Mouse (Mus musculus) embryonic facial prominence, embryonic 12.5 days (tissue): ENCODE measurements around the gene Zscan29. TPM values are rescaled to one million over a fixed set of nuclear protein-coding genes. Genes with fewer than 3 reads are reported as not detected.
"Not testable (repeated sequence)": the region's sequence is repeated elsewhere in the genome, so short reads cannot be mapped to it uniquely, and the experiment has no call there.

ENCODE experiments used
- ATAC-seq: fragments of 200-750 bp; cut with Nextera tagmentation; 2 replicates; pipeline ENCODE4 v1.8.0; 2017; ENCODE audit not compliant: insufficient number of reproducible peaks, insufficient read depth, low FRiP score, low TSS enrichment
- H3K27ac ChIP-seq: fragments of 300-500 bp; sonication (generic); 2 replicates; pipeline ENCODE4 v1.5.1; 2016; ENCODE audit warnings: mild to moderate bottlenecking
- H3K27me3 ChIP-seq: fragments of 300-500 bp; sonication (generic); 2 replicates; pipeline ENCODE4 v1.6.1; 2016; ENCODE audit warnings: mild to moderate bottlenecking, moderate library complexity
- H3K36me3 ChIP-seq: fragments of 300-500 bp; sonication (generic); 2 replicates; pipeline ENCODE4 v1.6.1; 2016; ENCODE audit warnings: mild to moderate bottlenecking
- H3K4me1 ChIP-seq: fragments of 300-500 bp; sonication (generic); 2 replicates; pipeline ENCODE4 v1.6.1; 2016
- H3K4me2 ChIP-seq: fragments of 300-500 bp; sonication (generic); replicated peaks from 2 replicates; pipeline ENCODE4 v1.6.1; 2016; ENCODE audit warnings: mild to moderate bottlenecking, moderate library complexity
- H3K4me3 ChIP-seq: fragments of 300-500 bp; sonication (generic); 2 replicates; pipeline ENCODE4 v1.5.1; 2016; ENCODE audit warnings: mild to moderate bottlenecking
- H3K9ac ChIP-seq: fragments of 300-500 bp; sonication (generic); 2 replicates; pipeline ENCODE4 v1.6.1; 2016; ENCODE audit warnings: mild to moderate bottlenecking, moderate library complexity
- H3K9me3 ChIP-seq: fragments of 300-500 bp; sonication (generic); 2 replicates; pipeline ENCODE4 v1.6.1; 2016; ENCODE audit warnings: mild to moderate bottlenecking, moderate library complexity
- WGBS: fragments of 180-500 bp; shearing (Covaris S2); methylation state at CpG from one replicate; pipeline ENCODE4 v1.1.7; 2016; 5-methylcytosine and 5-hydroxymethylcytosine counted together
- polyA plus RNA-seq: library from polyadenylated mRNA; unstranded; fragments of >200 nt; fragmentation: Nextera tagmentation; extraction: Ambion mirVana; gene quantifications from 2 replicates; pipeline ENCODE4 v1.2.1, GENCODE M21; 2016

The Zscan29 gene
- polyA plus RNA-seq, 1 experiment from 2014 or later: 11.4 TPM

DNA sequence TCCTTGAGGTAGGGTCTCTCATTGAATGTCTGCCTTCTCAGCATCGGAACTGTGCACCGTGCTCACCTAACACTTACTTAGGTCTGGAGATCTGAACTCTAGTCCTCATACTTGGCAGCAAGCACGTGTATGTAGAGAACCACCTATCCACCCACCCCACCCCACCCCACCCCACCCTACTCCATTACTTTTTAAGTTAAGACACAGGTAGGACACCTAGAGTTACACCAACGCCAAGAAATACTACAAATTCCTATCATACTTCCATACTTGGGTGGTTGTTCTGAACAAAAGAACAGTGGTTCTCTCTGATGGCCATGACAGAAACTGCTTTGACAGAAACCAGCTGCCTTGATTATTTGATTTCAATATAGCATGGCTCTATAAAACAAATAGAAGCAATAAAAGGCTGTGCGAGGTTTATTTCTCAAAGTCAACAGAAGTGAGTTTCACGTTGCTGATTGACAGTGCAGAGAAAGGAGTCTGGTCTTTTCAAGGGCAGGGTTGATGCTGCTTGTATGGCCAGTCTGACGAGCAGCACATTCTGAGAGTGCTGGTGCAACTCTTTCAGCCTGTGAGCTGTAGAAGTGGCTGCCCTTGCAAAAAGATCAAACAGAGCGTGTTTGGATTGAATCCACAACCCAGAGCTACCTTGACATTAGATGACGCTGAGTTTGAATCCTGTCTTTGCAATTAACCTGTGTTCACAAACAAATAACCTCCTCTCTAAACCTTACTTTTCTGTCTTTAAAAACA is 41.9 kb downstream of the Zscan29 start:
- WGBS: 62% methylated on average over 9 of the region's 9 CpGs
- no peaks in the 10 kb centered on the region for H3K9me3 ChIP-seq
- no peak overlapping the region for H3K9ac ChIP-seq
- no peak for ATAC-seq
- H3K4me3 ChIP-seq: no peak overlapping the region
- H3K4me1 ChIP-seq: no peaks in the 10 kb centered on the region
- no peaks in the 10 kb centered on the region for H3K36me3 ChIP-seq
- no peak overlapping the region for H3K4me2 ChIP-seq
- H3K27ac ChIP-seq: no peak overlapping the region
- H3K27me3 ChIP-seq: no peaks in the 10 kb centered on the region

DNA sequence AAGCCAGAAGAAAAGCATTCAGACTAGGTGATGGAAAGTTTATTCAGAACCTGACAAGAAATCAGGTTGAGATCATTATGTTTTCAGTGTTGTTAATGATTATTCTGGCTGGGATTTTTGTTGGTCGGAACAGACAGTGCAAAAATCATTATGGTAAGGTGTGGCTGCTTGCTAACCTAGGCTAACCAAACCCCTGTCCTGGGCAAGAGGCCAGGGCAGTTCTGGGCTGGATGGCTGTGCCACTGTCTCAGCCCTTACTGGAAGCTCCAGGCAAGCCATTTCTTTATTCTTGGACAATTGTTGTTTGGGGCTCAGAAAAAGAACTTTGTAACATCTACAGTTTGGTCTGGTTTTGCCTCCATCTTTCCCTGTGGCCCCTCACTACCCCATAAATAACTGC is 43.4 kb downstream of the Zscan29 start:
- ATAC-seq: no peak
- 81% methylated on average over 1 of the region's 1 CpGs for WGBS
- no peak overlapping the region for H3K4me3 ChIP-seq
- H3K4me1 ChIP-seq: no peaks in the 10 kb centered on the region
- no peaks in the 10 kb centered on the region for H3K36me3 ChIP-seq
- H3K27ac ChIP-seq: no peak overlapping the region
- no peak overlapping the region for H3K4me2 ChIP-seq
- H3K27me3 ChIP-seq: no peaks in the 10 kb centered on the region
- H3K9ac ChIP-seq: no peak overlapping the region
- no peaks in the 10 kb centered on the region for H3K9me3 ChIP-seq

DNA sequence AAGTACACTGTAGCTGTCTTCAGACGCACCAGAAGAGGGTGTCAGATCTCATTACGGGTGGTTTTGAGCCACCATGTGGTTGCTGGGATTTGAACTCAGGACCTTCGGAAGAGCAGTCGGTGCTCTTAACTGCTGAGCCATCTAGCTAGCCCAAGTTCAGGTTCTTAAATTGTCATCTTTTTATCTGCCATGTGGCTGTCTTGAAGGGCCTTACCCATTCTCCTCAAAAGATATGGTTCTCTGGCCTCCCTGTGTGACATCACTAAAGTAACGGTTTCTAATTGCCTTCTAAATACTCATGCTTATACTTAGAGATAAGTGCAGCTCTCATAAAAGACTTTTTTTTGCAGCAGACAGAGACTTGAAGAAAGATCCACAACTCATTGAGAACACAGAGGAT is 44.6 kb downstream of the Zscan29 start:
- H3K9ac ChIP-seq, H3K4me3 ChIP-seq, ATAC-seq, H3K4me1 ChIP-seq, H3K36me3 ChIP-seq, H3K9me3 ChIP-seq, H3K4me2 ChIP-seq, H3K27me3 ChIP-seq, H3K27ac ChIP-seq: not testable (repeated sequence)
- 87% methylated on average over 5 of the region's 5 CpGs for WGBS

DNA sequence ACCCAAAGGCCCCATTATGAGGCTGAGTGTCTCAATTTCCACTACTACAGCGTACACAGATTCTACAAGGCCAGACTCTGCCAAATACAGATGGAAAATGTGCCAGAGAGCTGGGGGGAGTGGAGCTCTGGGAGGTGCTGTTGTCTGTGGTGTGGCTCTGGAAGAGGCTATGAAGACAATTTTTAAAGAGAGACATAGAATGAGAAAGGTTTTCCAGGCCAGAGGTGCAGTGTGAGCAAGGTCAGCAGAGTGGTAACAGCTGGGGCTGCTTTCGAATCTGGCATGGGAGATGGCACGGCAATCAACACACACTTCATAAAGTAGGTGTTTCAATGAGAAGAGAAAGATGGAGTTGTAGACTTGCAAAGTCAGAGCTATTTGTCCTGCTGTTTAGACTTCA is 51.7 kb downstream of the Zscan29 start:
- no peaks in the 10 kb centered on the region for H3K9me3 ChIP-seq
- H3K4me2 ChIP-seq: no peak overlapping the region
- no peak overlapping the region for H3K9ac ChIP-seq
- 93% methylated on average over 3 of the region's 3 CpGs for WGBS
- no peaks in the 10 kb centered on the region for H3K27me3 ChIP-seq
- no peak for ATAC-seq
- no peak overlapping the region for H3K4me3 ChIP-seq
- no peak overlapping the region for H3K27ac ChIP-seq
- H3K4me1 ChIP-seq: no peaks in the 10 kb centered on the region
- H3K36me3 ChIP-seq: no peaks in the 10 kb centered on the region

DNA sequence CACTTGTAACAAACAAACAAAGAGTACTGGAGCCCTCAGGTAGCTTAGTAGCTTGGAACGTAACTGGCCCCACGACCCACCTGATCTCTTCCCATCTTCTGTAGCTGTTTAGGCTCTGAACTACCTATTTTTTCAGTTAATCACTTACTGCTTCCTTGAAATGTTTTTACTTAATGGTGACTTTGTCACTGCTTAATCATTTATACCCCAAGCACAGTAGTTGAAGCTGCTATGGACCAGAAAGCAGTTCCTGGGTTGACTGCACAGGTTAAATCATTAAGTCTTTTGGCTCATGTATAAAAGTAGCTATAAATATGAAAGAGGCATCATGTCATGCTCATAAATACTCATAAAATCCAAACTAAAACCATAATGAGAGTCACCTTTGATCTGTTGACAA is 55.5 kb downstream of the Zscan29 start:
- Histone ChIP-seq H3K9me3 (no peaks in the 10 kb centered on the region), H3K27me3 (no peaks in the 10 kb centered on the region), H3K4me3 (no peak overlapping the region), H3K4me2 (no peak overlapping the region), H3K9ac (no peak overlapping the region), H3K36me3 (no peaks in the 10 kb centered on the region), H3K4me1 (no peaks in the 10 kb centered on the region), H3K27ac (no peak overlapping the region)
- WGBS: 91% methylated on average over 2 of the region's 2 CpGs
- no peak for ATAC-seq

DNA sequence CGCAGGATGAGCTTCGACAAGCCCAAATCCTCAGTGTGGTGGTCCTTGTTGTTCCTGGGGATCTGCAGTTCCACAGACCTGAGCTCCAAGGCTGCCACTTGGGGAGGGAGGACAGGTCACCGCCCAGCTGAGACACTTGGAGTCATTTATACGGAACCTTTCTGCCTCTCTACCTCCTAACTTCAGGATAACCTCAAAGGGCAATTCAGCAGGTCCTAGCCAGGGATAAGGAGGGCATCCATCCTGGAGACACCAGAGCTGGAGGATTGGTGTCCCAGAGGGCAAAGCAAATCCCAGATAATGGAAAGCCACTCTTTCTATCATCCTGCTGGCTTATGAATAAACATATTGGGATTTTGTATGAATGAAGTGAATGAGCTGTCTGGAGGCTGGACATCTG is 61.2 kb downstream of the Zscan29 start, which contains the start of gene Tgm7:
Gene Tgm7, minus strand, starts transcription at position 101 of the 400 bp plus-strand sequence.
- no peak within 1 kb of the TSS for H3K9ac ChIP-seq
- H3K4me2 ChIP-seq: no peak within 1 kb of the TSS
- 95% methylated on average over 4 of the region's 4 CpGs for WGBS
- no peak within 1 kb of the TSS for H3K4me3 ChIP-seq
- H3K36me3 ChIP-seq: no peaks in the 10 kb centered on the region
- ATAC-seq: no peak
- H3K27me3 ChIP-seq: no peaks in the 10 kb centered on the region
- no peak within 1 kb of the TSS for H3K27ac ChIP-seq
- no peaks in the 10 kb centered on the region for H3K4me1 ChIP-seq
- no peaks in the 10 kb centered on the region for H3K9me3 ChIP-seq

Other genes starting within 250 kb of the Zscan29 start
- gene Ubr1, start 200.4 kb downstream of the Zscan29 start, polyA plus RNA-seq: 28.5 and 29.3 TPM in 2 replicates
- 2.3 and 2.9 TPM in 2 replicates for gene Tmem62, start 194.1 kb downstream of the Zscan29 start, polyA plus RNA-seq
- 41.6 and 41.7 TPM in 2 replicates for gene Ccndbp1, start 162.7 kb downstream of the Zscan29 start, polyA plus RNA-seq
- 5.0 and 6.1 TPM in 2 replicates for gene Epb42, start 134.1 kb downstream of the Zscan29 start, polyA plus RNA-seq
- not detected in 2 replicates for gene Tgm5, start 85.3 kb downstream of the Zscan29 start, polyA plus RNA-seq
- gene Tgm7, start 61.3 kb downstream of the Zscan29 start, polyA plus RNA-seq: not detected in 2 replicates
- 22.8 and 23.6 TPM in 2 replicates for gene Adal, start 30.7 kb downstream of the Zscan29 start, polyA plus RNA-seq
- 23.1 and 25.4 TPM in 2 replicates for gene Lcmt2, start 30.5 kb downstream of the Zscan29 start, polyA plus RNA-seq
- 76.4 and 88.6 TPM in 2 replicates for gene Tubgcp4, start 471 bp downstream of the Zscan29 start, polyA plus RNA-seq
- gene Trp53bp1, start 100.3 kb upstream of the Zscan29 start, polyA plus RNA-seq: 125 and 128 TPM in 2 replicates
- 3.9 and 4.4 TPM in 2 replicates for gene Map1a, start 118.5 kb upstream of the Zscan29 start, polyA plus RNA-seq
- 13.4 and 13.9 TPM in 2 replicates for gene Ppip5k1, start 184.3 kb upstream of the Zscan29 start, polyA plus RNA-seq
- 10.2 and 13.0 TPM in 2 replicates for gene Ckmt1, start 186.6 kb upstream of the Zscan29 start, polyA plus RNA-seq
- 0.03 TPM in 1 of 2 replicates, not detected in the other for gene Strc, start 216.0 kb upstream of the Zscan29 start, polyA plus RNA-seq
- 634 and 678 TPM in 2 replicates for gene Pdia3, start 242.7 kb upstream of the Zscan29 start, polyA plus RNA-seq
- gene Catsper2, start 242.7 kb upstream of the Zscan29 start, polyA plus RNA-seq: 2.1 and 4.2 TPM in 2 replicates